Mouse (Mus musculus): ENCODE measurements at regions not wholly inside any gene's neighbourhood (a gene's known extent, or its start where the extent isn't known, plus 50 kb on each side); places are given as distances from the start of the nearest gene placed in this dataset.

- no peak for DNase-seq (ENCODE audit: low spot score in 2 of 2)
Observed at GRCm38 (mm10) chr10:120666202-120666860, 190.1 kb upstream of the Hmga2 start.

DNA sequence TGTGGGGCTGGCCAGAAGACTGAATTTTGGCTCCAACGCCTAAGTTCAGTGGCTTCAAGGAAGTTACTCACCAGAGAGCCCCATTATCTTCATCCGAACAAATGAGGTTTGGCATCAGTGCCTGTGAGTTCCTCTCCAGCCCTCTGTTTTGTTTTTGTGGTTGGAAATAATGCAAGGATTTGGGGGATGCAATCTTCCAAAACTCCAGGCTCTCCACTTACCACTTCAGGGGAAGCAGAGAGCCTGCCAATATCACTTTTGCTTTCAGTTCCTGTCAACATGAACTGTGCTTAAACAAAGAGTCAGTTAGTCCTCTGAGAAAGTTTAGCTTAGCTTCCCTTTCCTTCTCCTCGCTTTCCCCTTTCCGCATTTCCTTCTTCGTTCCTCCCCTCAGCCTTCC, 189.4 kb upstream of the Hmga2 start:
- no peak for DNase-seq (ENCODE audit: low spot score in 2 of 2)

GRCm38 (mm10) chr10:120664419-120664818, 188.2 kb upstream of the Hmga2 start:
- DNase-seq (ENCODE audit: low spot score in 2 of 2), result no peak

- no peak for DNase-seq (ENCODE audit: low spot score in 2 of 2)
Observed at GRCm38 (mm10) chr10:120663396-120663795, 187.1 kb upstream of the Hmga2 start.

DNA sequence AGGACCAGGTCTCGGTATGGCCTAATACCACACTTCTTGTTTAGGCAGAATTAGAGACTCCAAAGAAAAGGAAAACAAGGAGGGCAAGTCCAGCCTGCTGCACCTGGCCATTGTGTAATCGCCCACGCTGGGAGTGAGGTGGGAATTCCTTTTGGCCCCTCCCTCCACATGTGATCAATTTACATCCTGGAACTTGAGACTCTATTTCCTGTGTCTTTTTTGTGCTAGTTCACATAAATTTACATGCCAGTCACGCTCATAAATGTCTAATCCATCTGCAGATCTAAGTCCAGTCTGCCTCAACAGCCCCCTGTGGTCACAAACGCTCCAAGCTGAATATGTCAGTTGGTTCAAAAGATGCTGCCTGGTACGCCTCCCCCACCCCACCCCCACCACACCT, 184.2 kb upstream of the Hmga2 start:
- DNase-seq (ENCODE audit: low spot score in 2 of 2), result no peak

DNA sequence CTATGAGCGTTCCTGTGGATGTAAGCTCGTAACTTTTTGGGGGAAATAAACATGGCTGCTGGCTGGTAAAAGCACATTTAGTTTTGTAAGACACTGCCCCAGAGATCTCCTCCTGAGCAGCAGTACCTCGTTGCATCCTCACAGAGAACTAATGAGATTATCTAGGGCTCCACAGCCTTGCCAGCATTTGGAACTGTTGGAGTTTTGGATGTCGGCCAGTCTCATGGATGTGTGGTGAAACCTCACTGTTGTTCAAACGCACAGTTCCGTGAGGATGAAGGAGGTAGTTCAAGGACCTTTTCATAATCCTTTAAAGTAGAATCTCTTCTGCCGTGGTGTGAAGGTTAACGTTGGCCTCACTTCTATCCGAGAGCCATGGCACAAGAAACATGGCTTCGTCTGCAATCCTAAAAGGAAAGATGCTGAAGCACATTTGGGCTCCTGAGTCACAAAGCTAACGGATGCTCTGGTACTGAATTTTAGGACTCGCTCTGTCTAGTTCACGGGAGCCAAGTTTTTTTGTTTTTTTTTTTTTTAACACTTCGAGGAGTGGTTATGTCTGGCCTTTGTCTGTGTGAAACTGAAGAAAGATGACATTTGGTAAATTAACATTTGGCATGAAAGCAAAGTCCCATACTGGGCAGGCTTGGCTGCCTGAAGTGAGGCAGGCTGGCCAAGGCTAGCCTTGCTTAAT, 179.1 kb upstream of the Hmga2 start:
- DNase-seq (ENCODE audit: low spot score in 2 of 2), result no peak

GRCm38 (mm10) chr10:120652525-120653215, 176.4 kb upstream of the Hmga2 start:
- DNase-seq (ENCODE audit: low spot score in 2 of 2), result no peak

DNA sequence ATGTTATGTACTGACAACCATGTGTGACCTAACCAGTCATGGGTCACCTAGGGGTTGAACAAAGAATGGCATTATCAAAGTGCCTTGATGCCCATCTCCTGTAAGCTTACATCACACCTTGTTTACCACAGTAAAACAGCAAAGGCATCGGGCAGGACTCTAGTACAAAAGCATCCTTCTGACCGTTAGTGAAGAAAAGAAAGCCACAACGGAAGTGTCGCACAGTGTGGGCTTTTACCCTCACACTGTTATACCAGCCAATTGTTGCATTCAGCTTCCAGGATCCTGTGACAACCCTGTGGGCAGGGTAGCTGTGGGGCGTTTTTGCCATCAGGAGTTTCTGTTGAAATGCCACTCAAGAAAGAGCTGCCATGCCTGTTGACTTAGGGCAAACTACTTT, 175.6 kb upstream of the Hmga2 start:
- DNase-seq (ENCODE audit: low spot score in 2 of 2), result no peak

- no peak for DNase-seq (ENCODE audit: low spot score in 2 of 2)
Observed at GRCm38 (mm10) chr10:120650336-120650735, 174.1 kb upstream of the Hmga2 start.

DNA sequence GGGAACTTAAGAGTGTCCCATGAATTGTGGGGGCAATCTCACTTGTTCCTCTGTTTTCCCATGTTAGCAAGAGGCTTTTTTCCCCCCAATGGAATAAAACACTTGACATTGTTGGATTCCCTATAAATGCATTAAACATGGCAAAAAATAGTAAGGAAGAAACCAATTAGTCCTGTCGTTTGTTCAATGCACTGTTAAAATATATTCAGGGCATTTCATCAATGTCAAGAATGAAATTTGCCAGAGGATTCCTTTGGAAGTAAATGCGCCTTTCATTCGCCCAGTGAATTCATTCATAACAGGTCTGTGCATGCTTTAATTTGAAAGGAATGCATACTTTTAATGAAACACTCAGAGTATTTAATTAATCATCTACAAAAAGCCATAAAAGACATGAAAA, 172.5 kb upstream of the Hmga2 start:
- no peak for DNase-seq (ENCODE audit: low spot score in 2 of 2)

DNA sequence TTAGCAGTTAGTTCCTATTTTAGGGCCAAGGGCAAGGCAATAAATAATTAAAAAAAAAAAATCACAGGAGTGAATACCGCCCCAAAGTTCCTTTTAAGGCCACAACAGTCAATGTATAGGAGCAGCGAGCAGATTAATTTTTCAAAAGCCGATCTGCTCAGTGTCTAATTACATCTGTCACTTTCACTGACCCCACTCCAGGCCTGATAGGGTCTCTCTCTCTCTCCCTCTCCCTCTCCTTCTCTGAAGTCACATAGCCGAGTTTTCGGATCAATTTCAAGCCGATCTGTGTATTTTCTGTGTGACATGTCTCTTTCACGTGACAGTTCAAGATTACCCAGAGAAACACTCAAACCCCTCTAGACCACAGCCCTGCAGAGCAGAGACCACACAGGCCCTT, 171.8 kb upstream of the Hmga2 start:
- no peak for DNase-seq (ENCODE audit: low spot score in 2 of 2)

- DNase-seq (ENCODE audit: low spot score in 2 of 2), result no peak
Observed at GRCm38 (mm10) chr10:120647323-120647722, 171.1 kb upstream of the Hmga2 start.

GRCm38 (mm10) chr10:120646862-120647311, 170.6 kb upstream of the Hmga2 start:
- DNase-seq (ENCODE audit: low spot score in 2 of 2), result no peak

GRCm38 (mm10) chr10:120640847-120641246, 164.6 kb upstream of the Hmga2 start:
- DNase-seq (ENCODE audit: low spot score in 2 of 2), result no peak

DNA sequence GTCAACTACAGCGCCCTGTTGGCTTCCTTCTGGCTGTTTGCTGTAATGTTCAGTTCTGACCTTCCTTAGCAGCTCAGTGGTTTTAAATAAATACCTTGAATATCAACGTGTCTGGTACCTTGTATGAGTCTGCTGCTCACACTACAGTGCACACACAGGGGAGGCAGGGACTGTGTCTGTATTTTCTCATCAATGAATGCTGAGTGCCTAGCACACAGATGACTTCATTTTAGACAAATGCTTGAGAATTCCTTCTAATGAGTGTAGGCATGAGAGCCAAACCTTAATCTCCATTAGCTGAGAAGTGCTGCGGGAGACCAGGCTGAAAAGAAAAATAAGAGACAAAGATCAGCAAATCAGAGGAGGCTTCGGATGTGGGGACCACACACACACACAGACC, 162.0 kb upstream of the Hmga2 start:
- DNase-seq (ENCODE audit: low spot score in 2 of 2), result no peak

- DNase-seq (ENCODE audit: low spot score in 2 of 2), result peak in 1 of 2 experiments; percentile 25
Observed at GRCm38 (mm10) chr10:120635818-120636543, 159.7 kb upstream of the Hmga2 start.

- no peak for DNase-seq (ENCODE audit: low spot score in 2 of 2)
Observed at GRCm38 (mm10) chr10:120635194-120635593, 158.9 kb upstream of the Hmga2 start.

- no peak for DNase-seq (ENCODE audit: low spot score in 2 of 2)
Observed at GRCm38 (mm10) chr10:120632071-120632470, 155.8 kb upstream of the Hmga2 start.

DNA sequence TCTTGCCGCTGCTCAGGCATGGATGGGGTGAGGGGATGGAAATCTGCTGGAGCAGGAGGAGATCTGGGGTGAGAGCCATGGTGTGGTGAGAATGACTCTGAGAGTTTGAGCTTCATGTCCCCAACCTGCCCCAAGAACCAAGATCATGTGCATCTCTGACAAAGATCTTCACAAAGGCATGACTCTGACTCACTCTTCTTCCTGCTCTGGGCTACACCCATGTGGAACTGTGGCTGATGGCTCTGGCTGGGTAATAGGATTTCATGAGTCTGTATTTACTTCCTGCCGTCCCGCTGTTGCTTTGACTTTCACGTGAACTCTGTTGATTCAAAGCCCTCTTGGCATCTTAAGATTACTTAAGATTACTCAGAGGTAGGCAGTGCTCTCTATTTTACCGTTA, 151.8 kb upstream of the Hmga2 start:
- no peak for DNase-seq (ENCODE audit: low spot score in 2 of 2)

DNA sequence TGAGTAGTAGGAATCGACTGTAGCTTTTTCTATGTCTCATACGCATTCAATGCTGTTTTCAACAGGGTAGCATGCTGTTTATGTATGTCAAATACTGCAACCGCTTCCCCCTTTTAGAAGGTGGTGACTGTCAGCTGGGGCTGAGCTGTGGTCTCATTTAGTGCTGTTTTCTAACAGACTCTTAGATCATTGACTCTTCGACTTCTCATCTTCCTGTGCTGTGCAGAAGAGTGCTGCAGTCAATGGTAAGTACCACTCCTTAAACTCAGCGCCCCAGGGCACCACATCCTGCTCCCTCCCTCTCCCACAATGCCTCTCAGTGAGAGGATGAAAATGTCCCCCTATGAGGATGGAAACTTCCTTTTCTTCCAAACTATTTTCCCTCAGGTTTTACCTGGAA, 149.2 kb upstream of the Hmga2 start:
- DNase-seq (ENCODE audit: low spot score in 2 of 2), result no peak

- no peak for DNase-seq (ENCODE audit: low spot score in 2 of 2)
Observed at GRCm38 (mm10) chr10:120624203-120624942, 148.1 kb upstream of the Hmga2 start.

Data from urinary bladder, postnatal 4 days (tissue).